Mouse (Mus musculus) v-Abl transformed pro-B cells (cell line): ENCODE measurements at regions not wholly inside any gene's neighbourhood (a gene's known extent, or its start where the extent isn't known, plus 50 kb on each side); places are given as distances from the start of the nearest gene placed in this dataset.

Source experiments
- in situ Hi-C, 2 experiments: fragments of 400-800 bp; cut with MboI; formaldehyde crosslinking; loops; one replicate each; pipeline ENCODE4 v1.15.1; 2025; ENCODE audit not compliant: unreplicated experiment in 2 of 2

- in situ Hi-C loops = no loop called here
These were observed 52.7 kb upstream of the Trpc4 start for GRCm38 (mm10) chr3:54103098-54103497.

GRCm38 (mm10) chr3:54083634-54084033 lies 72.2 kb upstream of the Trpc4 start:
- in situ Hi-C loops = no loop called here

- in situ Hi-C loops = no loop called here
These were observed 79.4 kb upstream of the Trpc4 start for GRCm38 (mm10) chr3:54076461-54076860.

GRCm38 (mm10) chr3:54060653-54061052 lies 95.2 kb upstream of the Trpc4 start:
- in situ Hi-C loops = no loop called here

GRCm38 (mm10) chr3:54054376-54054775 lies 101.5 kb upstream of the Trpc4 start:
- in situ Hi-C loops = no loop called here

GRCm38 (mm10) chr3:54049370-54049769 lies 106.5 kb upstream of the Trpc4 start:
- in situ Hi-C loops = no loop called here

GRCm38 (mm10) chr3:54048091-54048670 lies 107.7 kb upstream of the Trpc4 start:
- in situ Hi-C loops = no loop called here

- in situ Hi-C loops = no loop called here
These were observed 128.5 kb upstream of the Trpc4 start for GRCm38 (mm10) chr3:54027365-54027764.

- in situ Hi-C loops = no loop called here
These were observed 135.6 kb upstream of the Trpc4 start for GRCm38 (mm10) chr3:54020196-54020595.

- in situ Hi-C loops = no loop called here
These were observed 137.7 kb upstream of the Trpc4 start for GRCm38 (mm10) chr3:54017943-54018649.

- in situ Hi-C loops = no loop called here
These were observed 139.0 kb upstream of the Trpc4 start for GRCm38 (mm10) chr3:54016877-54017276.

GRCm38 (mm10) chr3:54011016-54011415 lies 144.8 kb upstream of the Trpc4 start:
- in situ Hi-C loops = no loop called here

- in situ Hi-C loops = loop anchor here (25.0 kb wide), 2 partner anchors 319 to 406 kb away; no protein-coding TSS in a partner anchor
These were observed 129.4 kb upstream of the Ufm1 start for GRCm38 (mm10) chr3:53992993-53993392.

- in situ Hi-C loops = loop anchor here (5.0 to 25.0 kb wide), 3 partner anchors 126 to 401 kb away; partner anchors contain the start of gene Ufm1 (in 1 of the 2)
These were observed 125.2 kb upstream of the Ufm1 start for GRCm38 (mm10) chr3:53988796-53989195.

- in situ Hi-C loops = loop anchor here (5.0 to 25.0 kb wide), 3 partner anchors 126 to 401 kb away; partner anchors contain the start of gene Ufm1 (in 1 of the 2)
These were observed 124.6 kb upstream of the Ufm1 start for GRCm38 (mm10) chr3:53988256-53988655.

- in situ Hi-C loops = loop anchor here (5.0 to 25.0 kb wide), 3 partner anchors 125 to 400 kb away; partner anchors contain the start of gene Ufm1 (in 1 of the 2)
These were observed 123.7 kb upstream of the Ufm1 start for GRCm38 (mm10) chr3:53987316-53987715.

GRCm38 (mm10) chr3:53984743-53985550 lies 121.3 kb upstream of the Ufm1 start:
- in situ Hi-C loops = loop anchor here (5.0 to 25.0 kb wide), 3 partner anchors 123 to 398 kb away; partner anchors contain the start of gene Ufm1 (in 1 of the 2)

GRCm38 (mm10) chr3:53982311-53982710 lies 118.7 kb upstream of the Ufm1 start:
- in situ Hi-C loops = loop anchor here (25.0 kb wide), 2 partner anchors 330 to 395 kb away; no protein-coding TSS in a partner anchor

- in situ Hi-C loops = loop anchor here (25.0 kb wide), 2 partner anchors 331 to 394 kb away; no protein-coding TSS in a partner anchor
These were observed 118.0 kb upstream of the Ufm1 start for GRCm38 (mm10) chr3:53981585-53981984.

GRCm38 (mm10) chr3:53977379-53978080 lies 113.9 kb upstream of the Ufm1 start:
- in situ Hi-C loops = loop anchor here (5.0 to 25.0 kb wide), 7 partner anchors 115 to 717 kb away; partner anchors contain the start of genes Supt20 (in 1 of the 2), Trpc4 (in 1 of the 2) and Ufm1 (in 1 of the 2)
